Mouse (Mus musculus) ovary, adult 2 months (tissue): ENCODE data around the gene 9430097D07Rik. TPM values are rescaled to one million over a fixed set of nuclear protein-coding genes. Genes with fewer than 3 reads are reported as not detected.

ENCODE experiments used
- polyA plus RNA-seq: library from polyadenylated mRNA; depleted of rRNA; stranded (reverse); fragments of >200 nt; gene quantifications from 2 replicates; pipeline ENCODE4 v1.2.3, GENCODE M21; 2012; rRNA removed

The 9430097D07Rik gene
- not detected in 2 replicates for polyA plus RNA-seq

GRCm38 (mm10) chr2:32575586-32576160 lies at the start of gene 9430097D07Rik:
Gene 9430097D07Rik (minus strand): TSS chr2:32575684.

DNA sequence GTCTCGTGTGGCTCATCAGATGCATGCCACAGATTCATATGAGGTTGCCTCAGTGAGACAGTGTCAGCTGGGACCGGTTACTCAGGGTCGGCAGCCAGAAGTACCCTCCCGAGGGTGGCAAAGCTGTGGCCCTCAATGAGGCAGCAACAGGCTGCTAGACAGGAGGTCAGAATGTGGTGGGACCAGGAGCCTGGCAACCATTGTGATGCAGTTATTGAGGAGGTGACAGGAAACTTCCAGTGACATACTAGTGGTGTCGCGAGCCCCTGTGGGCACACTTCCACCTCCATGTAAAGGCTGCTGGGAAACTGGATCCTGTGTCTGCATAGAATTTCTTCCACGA lies 46.0 kb upstream of the 9430097D07Rik start, which contains the start of gene Ak1:
Gene Ak1, plus strand, starts transcription at position 242 of the 343 bp plus-strand sequence.

DNA sequence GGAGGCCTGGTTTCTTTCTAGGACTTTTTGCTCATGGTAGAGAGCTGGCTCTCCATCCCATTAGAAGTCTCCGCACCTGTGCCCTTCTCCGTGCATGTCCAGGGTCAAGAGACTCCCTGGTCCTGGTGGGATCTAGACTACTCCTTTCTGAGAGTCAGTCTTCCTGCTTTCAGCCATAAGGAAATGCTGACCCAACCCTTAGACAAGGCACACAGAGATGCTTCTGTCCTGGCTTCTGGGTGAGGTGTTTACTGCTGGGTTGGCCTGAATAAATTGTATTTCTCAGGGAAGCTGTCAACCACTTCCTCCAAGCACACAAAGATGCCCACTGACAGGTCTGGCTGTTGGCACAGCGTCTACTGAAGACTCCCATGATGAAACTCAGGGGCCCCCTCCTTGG lies 23.9 kb upstream of the 9430097D07Rik start, which contains the start of gene St6galnac6:
Gene St6galnac6, plus strand, starts transcription at position 301 of the 400 bp plus-strand sequence.

GRCm38 (mm10) chr2:32586871-32587351 lies 11.4 kb upstream of the 9430097D07Rik start, which contains the start of gene St6galnac4:
Gene St6galnac4 (plus strand): TSS chr2:32587095.

DNA sequence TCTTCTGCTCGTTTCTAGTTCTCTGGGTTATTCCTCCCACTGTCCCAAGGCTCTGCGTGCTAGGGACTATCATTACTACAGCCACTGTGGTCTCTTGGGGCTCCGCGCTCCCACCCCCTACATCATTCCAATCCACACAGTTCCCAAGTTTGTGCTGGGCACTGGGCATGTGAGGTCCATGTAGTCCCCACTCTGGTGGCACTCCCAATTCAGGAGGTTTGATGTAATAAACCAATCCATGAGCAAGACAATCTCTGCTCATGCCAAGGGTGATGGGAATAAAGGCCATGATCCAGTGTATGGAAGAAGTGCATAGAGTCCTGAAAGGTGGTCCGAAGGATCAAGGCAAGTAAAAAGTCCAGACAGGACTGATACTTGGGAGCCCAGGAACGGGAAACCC lies 987 bp downstream of the 9430097D07Rik start, which contains the start of gene Pip5kl1:
Gene Pip5kl1, plus strand, starts transcription at position 301 of the 400 bp plus-strand sequence.

GRCm38 (mm10) chr2:32570698-32571494 lies 4.6 kb downstream of the 9430097D07Rik start, which contains the start of gene Dpm2:
Gene Dpm2 (plus strand): TSS chr2:32570858.

DNA sequence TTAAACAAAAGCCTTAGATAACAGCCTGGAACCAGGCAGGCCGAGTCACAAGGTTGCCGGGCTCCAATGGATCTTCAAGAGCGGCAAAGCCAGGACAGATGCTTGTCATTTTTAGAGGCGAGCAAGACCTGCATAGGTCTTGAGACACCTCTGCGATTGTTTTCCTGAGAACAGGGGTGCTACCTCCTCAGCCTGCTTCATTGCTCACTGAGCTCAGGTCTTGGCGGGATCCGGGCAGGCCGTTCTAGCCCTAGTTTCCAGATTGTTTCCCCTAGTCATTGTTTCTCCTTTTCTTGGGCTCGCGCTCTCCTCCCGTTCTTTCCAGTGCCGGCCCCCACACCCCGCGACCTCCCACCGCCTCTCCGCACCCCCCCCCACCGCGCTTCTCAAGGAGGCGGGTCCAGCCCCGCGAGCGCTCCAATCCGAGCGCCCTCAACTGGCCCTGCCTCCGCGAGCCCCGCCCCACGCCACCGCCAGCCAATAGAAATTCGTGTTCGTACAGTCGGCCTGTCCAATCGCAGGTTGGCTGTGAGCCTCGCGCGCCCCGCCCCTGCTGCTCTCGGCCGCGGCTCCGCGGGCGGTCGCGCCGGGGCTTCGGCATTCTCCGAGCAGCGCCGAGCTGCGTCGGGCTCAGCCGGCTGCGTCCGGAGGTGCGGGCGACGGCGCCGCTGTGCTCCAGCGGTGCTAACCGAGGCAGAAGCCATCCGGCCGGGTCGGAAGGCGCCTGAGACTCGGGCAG lies 40.6 kb downstream of the 9430097D07Rik start, which contains the start of gene Fam102a:
Gene Fam102a, plus strand, starts transcription at position 600 of the 739 bp plus-strand sequence.

Other genes with a start within 250 kb of the 9430097D07Rik start
- gene Ciz1, start 223.4 kb downstream of the 9430097D07Rik start, polyA plus RNA-seq = 395 and 555 TPM in 2 replicates
- 141 and 169 TPM in 2 replicates for gene Dnm1, start 222.3 kb downstream of the 9430097D07Rik start, polyA plus RNA-seq
- 335 and 395 TPM in 2 replicates for gene 1110008P14Rik, start 193.7 kb downstream of the 9430097D07Rik start, polyA plus RNA-seq
- 201 and 263 TPM in 2 replicates for gene Lcn2, start 187.4 kb downstream of the 9430097D07Rik start, polyA plus RNA-seq
- gene Ptges2, start 179.8 kb downstream of the 9430097D07Rik start, polyA plus RNA-seq = 32.5 and 39.0 TPM in 2 replicates
- gene Naif1, start 125.2 kb downstream of the 9430097D07Rik start, polyA plus RNA-seq = 5.6 and 7.1 TPM in 2 replicates
- gene Slc25a25, start 124.2 kb downstream of the 9430097D07Rik start, polyA plus RNA-seq = 17.3 and 18.1 TPM in 2 replicates
- gene Fam102a, start 40.4 kb downstream of the 9430097D07Rik start, polyA plus RNA-seq = 31.7 and 37.3 TPM in 2 replicates
- gene Dpm2, start 4.8 kb downstream of the 9430097D07Rik start, polyA plus RNA-seq = 118 and 149 TPM in 2 replicates
- gene Pip5kl1, start 887 bp downstream of the 9430097D07Rik start, polyA plus RNA-seq = 0.67 and 0.74 TPM in 2 replicates
- 33.5 and 34.2 TPM in 2 replicates for gene St6galnac4, start 11.4 kb upstream of the 9430097D07Rik start, polyA plus RNA-seq
- 80.7 and 95.8 TPM in 2 replicates for gene St6galnac6, start 24.0 kb upstream of the 9430097D07Rik start, polyA plus RNA-seq
- 24.3 and 26.7 TPM in 2 replicates for gene Ak1, start 46.1 kb upstream of the 9430097D07Rik start, polyA plus RNA-seq
- 174 and 176 TPM in 2 replicates for gene Eng, start 70.9 kb upstream of the 9430097D07Rik start, polyA plus RNA-seq
- gene Fpgs, start 128.5 kb upstream of the 9430097D07Rik start, polyA plus RNA-seq = 92.0 and 102 TPM in 2 replicates
- 181 and 213 TPM in 2 replicates for gene Cdk9, start 137.4 kb upstream of the 9430097D07Rik start, polyA plus RNA-seq
- gene Sh2d3c, start 145.4 kb upstream of the 9430097D07Rik start, polyA plus RNA-seq = 50.4 and 50.9 TPM in 2 replicates
- not detected in 2 replicates for gene 6330409D20Rik, start 165.3 kb upstream of the 9430097D07Rik start, polyA plus RNA-seq
- 120 and 130 TPM in 2 replicates for gene Tor2a, start 181.6 kb upstream of the 9430097D07Rik start, polyA plus RNA-seq
- gene Ttc16, start 199.9 kb upstream of the 9430097D07Rik start, polyA plus RNA-seq = 9.9 and 10.3 TPM in 2 replicates
- 18.7 and 19.7 TPM in 2 replicates for gene Ptrh1, start 200.1 kb upstream of the 9430097D07Rik start, polyA plus RNA-seq
- 1.5 and 1.6 TPM in 2 replicates for gene Cfap157, start 208.7 kb upstream of the 9430097D07Rik start, polyA plus RNA-seq